Mouse (Mus musculus) bone marrow, adult 2 months (tissue): ENCODE data around the gene Tradd.

Experiments
- CTCF ChIP-seq: fragments of 200-500 bp; IDR thresholded peaks from 2 replicates; pipeline ENCODE4 v1.5.1; 2011; ENCODE audit warnings: low read length, control low read depth; ENCODE audit not compliant: control insufficient read depth, insufficient read depth
- POLR2A ChIP-seq: fragments of 200-500 bp; IDR thresholded peaks from 2 replicates; pipeline ENCODE4 v1.6.1; 2011; ENCODE audit warnings: low read depth, mild to moderate bottlenecking, control low read depth, low read length, borderline replicate concordance; ENCODE audit not compliant: control insufficient read depth

GRCm38 (mm10) chr8:105293405-105293804 lies 29.0 kb upstream of the Tradd start:
- TF ChIP-seq CTCF (no peak), POLR2A (no peak)
